Mouse (Mus musculus) myocyte (in vitro differentiated cells): Measurements from ENCODE around the gene Fam189a1.

ENCODE experiments used
- POLR2A ChIP-seq: IDR thresholded peaks from one replicate; pipeline ENCODE4 v1.6.1; 2011; ENCODE audit warnings: low read depth, mild to moderate bottlenecking, control low read depth, moderate library complexity; ENCODE audit not compliant: insufficient read length
- POLR2AphosphoS2 ChIP-seq: IDR thresholded peaks from one replicate; pipeline ENCODE4 v1.6.1; 2011; ENCODE audit warnings: low read depth, control low read depth; ENCODE audit not compliant: insufficient read length

DNA sequence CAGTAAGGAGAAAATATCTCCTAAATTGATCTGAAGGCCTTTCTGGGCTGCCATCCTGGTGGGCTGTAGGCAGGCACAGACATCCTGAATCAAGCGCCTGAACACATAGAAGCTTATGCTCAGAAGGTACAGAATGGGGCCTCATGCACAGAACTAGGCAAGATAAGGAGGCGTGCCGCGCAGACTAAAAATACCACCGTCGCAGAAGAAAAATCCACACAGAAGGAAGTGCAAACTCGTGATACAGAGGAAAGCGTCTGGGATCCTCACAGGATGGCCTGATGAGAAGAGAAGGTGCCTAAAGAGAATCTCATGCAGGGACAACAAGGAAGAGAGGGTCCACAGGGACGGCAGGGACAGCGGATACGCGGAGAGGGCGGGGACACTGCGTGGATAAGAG lies 58.7 kb downstream of the Fam189a1 start:
- no peak for TF ChIP-seq POLR2AphosphoS2
- TF ChIP-seq POLR2A, result no peak
